Mouse (Mus musculus) liver, adult (tissue): ENCODE results near the gene Ppy.

Experiments used
- GATA4 ChIP-seq: IDR thresholded peaks from 2 replicates; pipeline ENCODE4 v1.6.1; 2014; ENCODE audit warnings: mild to moderate bottlenecking, low read length; ENCODE audit not compliant: insufficient replicate concordance

Gene Ppy

GRCm38 (mm10) chr11:102102485-102103258 is 1.6 kb upstream of the Ppy start:
- TF ChIP-seq GATA4 = no peak

- no peak for TF ChIP-seq GATA4
Observed at GRCm38 (mm10) chr11:102096887-102097391, 4.2 kb downstream of the Ppy start.

- TF ChIP-seq GATA4 = no peak
Observed at GRCm38 (mm10) chr11:102096446-102096845, 4.7 kb downstream of the Ppy start.

GRCm38 (mm10) chr11:102095676-102096075 is 5.4 kb downstream of the Ppy start:
- no peak for TF ChIP-seq GATA4

- TF ChIP-seq GATA4 = no peak
Observed at GRCm38 (mm10) chr11:102089088-102089808, 11.9 kb downstream of the Ppy start.

GRCm38 (mm10) chr11:102087931-102088898 is 12.9 kb downstream of the Ppy start, which contains the start of gene Mpp2:
Mpp2 (minus strand) TSS chr11:102088515.
- TF ChIP-seq GATA4 = no peak

GRCm38 (mm10) chr11:102087081-102087751 is 13.9 kb downstream of the Ppy start:
- TF ChIP-seq GATA4 = no peak

GRCm38 (mm10) chr11:102086331-102086730 is 14.8 kb downstream of the Ppy start:
- TF ChIP-seq GATA4 = no peak

GRCm38 (mm10) chr11:102084159-102084558 is 17.0 kb downstream of the Ppy start:
- TF ChIP-seq GATA4 = no peak

- TF ChIP-seq GATA4 = no peak
Observed at GRCm38 (mm10) chr11:102083193-102083592, 17.9 kb downstream of the Ppy start.

- no peak for TF ChIP-seq GATA4
Observed at GRCm38 (mm10) chr11:102082322-102082721, 18.8 kb downstream of the Ppy start.

GRCm38 (mm10) chr11:102073722-102074121 is 27.4 kb downstream of the Ppy start:
- TF ChIP-seq GATA4 = no peak

- TF ChIP-seq GATA4 = no peak
Observed at GRCm38 (mm10) chr11:102072729-102073128, 28.4 kb downstream of the Ppy start.

- TF ChIP-seq GATA4 = no peak
Observed at GRCm38 (mm10) chr11:102070426-102070825, 30.7 kb downstream of the Ppy start.
